Mouse (Mus musculus) embryonic facial prominence, embryonic 12.5 days (tissue): Measurements from ENCODE around the gene Dock1. TPM values are rescaled to one million over a fixed set of nuclear protein-coding genes. Genes with fewer than 3 reads are reported as not detected.

Experiments
- ATAC-seq: fragments of 200-750 bp; cut with Nextera tagmentation; 2 replicates; pipeline ENCODE4 v1.8.0; 2017; ENCODE audit not compliant: insufficient number of reproducible peaks, insufficient read depth, low FRiP score, low TSS enrichment
- H3K27ac ChIP-seq: fragments of 300-500 bp; sonication (generic); 2 replicates; pipeline ENCODE4 v1.5.1; 2016; ENCODE audit warnings: mild to moderate bottlenecking
- H3K27me3 ChIP-seq: fragments of 300-500 bp; sonication (generic); 2 replicates; pipeline ENCODE4 v1.6.1; 2016; ENCODE audit warnings: mild to moderate bottlenecking, moderate library complexity
- H3K36me3 ChIP-seq: fragments of 300-500 bp; sonication (generic); 2 replicates; pipeline ENCODE4 v1.6.1; 2016; ENCODE audit warnings: mild to moderate bottlenecking
- H3K4me1 ChIP-seq: fragments of 300-500 bp; sonication (generic); 2 replicates; pipeline ENCODE4 v1.6.1; 2016
- H3K4me2 ChIP-seq: fragments of 300-500 bp; sonication (generic); replicated peaks from 2 replicates; pipeline ENCODE4 v1.6.1; 2016; ENCODE audit warnings: mild to moderate bottlenecking, moderate library complexity
- H3K4me3 ChIP-seq: fragments of 300-500 bp; sonication (generic); 2 replicates; pipeline ENCODE4 v1.5.1; 2016; ENCODE audit warnings: mild to moderate bottlenecking
- H3K9ac ChIP-seq: fragments of 300-500 bp; sonication (generic); 2 replicates; pipeline ENCODE4 v1.6.1; 2016; ENCODE audit warnings: mild to moderate bottlenecking, moderate library complexity
- H3K9me3 ChIP-seq: fragments of 300-500 bp; sonication (generic); 2 replicates; pipeline ENCODE4 v1.6.1; 2016; ENCODE audit warnings: mild to moderate bottlenecking, moderate library complexity
- WGBS: fragments of 180-500 bp; shearing (Covaris S2); methylation state at CpG from one replicate; pipeline ENCODE4 v1.1.7; 2016; 5-methylcytosine and 5-hydroxymethylcytosine counted together
- polyA plus RNA-seq: library from polyadenylated mRNA; unstranded; fragments of >200 nt; fragmentation: Nextera tagmentation; extraction: Ambion mirVana; gene quantifications from 2 replicates; pipeline ENCODE4 v1.2.1, GENCODE M21; 2016

The Dock1 gene
- polyA plus RNA-seq: 50.5 and 53.1 TPM in 2 replicates

DNA sequence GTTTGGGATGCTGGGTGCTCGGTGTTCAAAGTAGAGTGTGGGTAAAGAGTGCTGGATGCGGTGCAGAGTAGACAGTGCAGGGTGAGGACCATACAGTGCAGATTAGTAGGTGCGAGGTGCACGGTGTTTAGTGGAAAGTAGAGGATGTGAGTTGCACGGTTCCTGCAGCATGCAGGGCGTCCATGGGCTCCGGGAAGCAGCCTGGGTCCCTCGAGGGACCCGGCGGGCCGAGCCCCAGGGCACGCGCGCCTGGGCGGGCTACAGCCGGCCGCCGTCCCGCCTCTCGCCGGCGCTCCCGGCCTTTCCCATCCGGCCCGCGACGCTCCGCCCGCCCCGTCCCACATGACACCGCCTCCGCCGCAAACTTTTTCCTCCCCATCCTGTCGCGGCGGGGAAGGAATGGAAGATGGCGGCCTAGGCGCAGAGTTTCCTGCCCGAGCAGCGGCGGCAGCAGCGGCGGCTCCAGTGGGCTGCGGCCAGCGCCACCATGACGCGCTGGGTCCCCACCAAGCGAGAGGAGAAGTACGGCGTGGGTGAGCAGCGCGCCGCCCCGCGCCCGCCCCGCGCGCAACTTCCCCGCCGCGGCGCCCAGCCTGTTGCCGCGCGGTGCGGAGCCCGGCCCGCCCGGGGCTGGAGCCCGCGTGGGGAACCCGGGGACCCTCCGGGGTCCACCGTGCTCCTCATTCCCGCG is at the start of gene Dock1:
TSS of gene Dock1 (plus strand) at position 343 of the 691 bp plus-strand sequence.
- H3K27ac ChIP-seq: peak within 1 kb of the TSS; percentile 95
- peak within 1 kb of the TSS; percentile 86 for H3K9ac ChIP-seq
- peak within 1 kb of the TSS; percentile 81 for H3K4me3 ChIP-seq
- peak within 1 kb of the TSS; percentile 72 for H3K4me2 ChIP-seq
- peak; percentile 87 for ATAC-seq
- H3K4me1 ChIP-seq: peaks cover 35% of the 10 kb centered on the region
- H3K27me3 ChIP-seq: no peaks in the 10 kb centered on the region
- no peaks in the 10 kb centered on the region for H3K36me3 ChIP-seq
- no peaks in the 10 kb centered on the region for H3K9me3 ChIP-seq
- WGBS: 1% methylated on average over 57 of the region's 77 CpGs

DNA sequence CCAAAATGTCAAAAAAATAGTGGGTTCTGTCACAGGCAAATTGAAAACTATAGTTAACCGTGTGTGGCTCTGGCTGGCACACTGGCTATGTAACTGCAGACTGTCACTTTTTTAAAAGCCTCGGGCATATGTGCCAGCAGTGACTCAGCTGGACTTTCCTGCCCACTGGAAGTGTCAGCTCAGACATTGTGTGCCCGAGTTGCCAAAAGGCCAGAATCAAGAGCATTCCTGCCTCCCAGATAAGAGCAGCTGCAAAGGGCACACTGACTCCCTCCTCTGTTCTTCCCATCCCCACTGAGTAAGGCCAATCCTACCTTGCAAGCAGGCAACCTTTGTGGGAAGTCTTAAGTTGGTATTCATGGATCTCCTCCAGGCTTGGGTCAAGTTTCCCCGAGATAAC is 42.5 kb upstream of the Dock1 start:
- no peak overlapping the region for H3K9ac ChIP-seq

DNA sequence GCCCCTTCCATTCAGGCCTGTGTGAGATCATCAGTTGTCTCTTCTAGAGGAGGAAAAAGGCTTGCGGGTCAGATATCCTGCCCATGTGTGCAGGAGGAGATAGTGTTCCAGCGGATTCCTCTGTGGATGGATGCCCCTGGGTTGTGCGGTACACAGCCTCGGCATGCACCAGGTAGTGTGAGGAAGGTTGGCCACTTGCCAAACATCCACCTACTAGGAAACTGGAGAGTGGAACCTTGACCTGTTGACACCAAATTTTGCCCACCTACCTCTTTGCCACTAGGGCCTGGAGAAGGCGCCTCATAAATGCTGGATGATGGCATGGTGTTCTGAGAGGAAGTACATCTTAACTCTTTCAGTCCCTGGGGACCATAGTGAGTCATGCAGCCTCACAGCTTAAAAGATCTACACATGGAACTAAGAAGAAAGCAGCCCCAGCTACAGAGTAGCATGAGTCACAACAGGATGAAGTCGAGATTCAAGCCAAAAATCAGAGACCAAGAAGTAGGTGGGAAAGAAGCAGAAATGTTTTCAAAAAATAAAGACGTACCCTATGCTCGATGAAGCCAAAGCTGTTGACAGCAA is 20.1 kb upstream of the Dock1 start:
- Histone ChIP-seq H3K9ac (no peak overlapping the region), H3K4me2 (no peak overlapping the region), H3K4me1 (no peaks in the 10 kb centered on the region), H3K4me3 (no peak overlapping the region), H3K36me3 (no peaks in the 10 kb centered on the region), H3K9me3 (no peaks in the 10 kb centered on the region), H3K27me3 (no peaks in the 10 kb centered on the region), H3K27ac (no peak overlapping the region)
- WGBS: 83% methylated on average over 8 of the region's 8 CpGs
- ATAC-seq: no peak

More for the DNA sequence above, 42.5 kb upstream of the Dock1 start:
- 83% methylated on average over 4 of the region's 4 CpGs for WGBS
- Histone ChIP-seq H3K36me3 (no peaks in the 10 kb centered on the region), H3K4me3 (no peak overlapping the region), H3K9me3 (no peaks in the 10 kb centered on the region), H3K4me2 (no peak overlapping the region), H3K27me3 (no peaks in the 10 kb centered on the region), H3K27ac (no peak overlapping the region), H3K4me1 (no peaks in the 10 kb centered on the region)
- ATAC-seq: no peak

DNA sequence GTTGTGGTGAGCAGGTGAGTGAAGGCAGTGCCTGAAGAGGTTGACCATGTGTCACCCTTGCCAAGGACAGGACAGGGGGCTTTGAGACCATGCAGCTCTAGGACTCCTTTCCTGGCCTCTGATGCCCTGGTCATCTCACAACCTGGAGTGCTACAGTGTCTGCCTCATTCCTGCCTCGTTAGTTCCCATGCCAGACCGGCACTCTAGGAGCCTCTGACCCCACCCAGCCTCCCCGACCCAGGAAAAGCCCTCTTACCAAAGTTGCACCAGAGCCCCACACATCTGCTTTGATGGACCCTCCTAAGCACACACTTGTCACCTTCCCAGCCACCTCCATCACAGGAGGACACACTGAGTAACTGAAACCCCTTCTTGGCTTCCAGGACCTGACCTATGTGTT is 19.4 kb upstream of the Dock1 start:
- 58% methylated on average over 3 of the region's 3 CpGs for WGBS
- Histone ChIP-seq H3K27me3 (no peaks in the 10 kb centered on the region), H3K4me2 (no peak overlapping the region), H3K27ac (no peak overlapping the region), H3K9ac (no peak overlapping the region), H3K4me3 (no peak overlapping the region), H3K4me1 (no peaks in the 10 kb centered on the region), H3K36me3 (no peaks in the 10 kb centered on the region), H3K9me3 (no peaks in the 10 kb centered on the region)
- ATAC-seq: no peak

- Histone ChIP-seq H3K27ac (no peak overlapping the region), H3K36me3 (no peaks in the 10 kb centered on the region), H3K9ac (no peak overlapping the region), H3K4me3 (no peak overlapping the region), H3K4me2 (no peak overlapping the region), H3K9me3 (0 out of 2 replicates have a peak, but pooled peaks cover 3% of the 10 kb centered on the region), H3K27me3 (no peaks in the 10 kb centered on the region), H3K4me1 (no peaks in the 10 kb centered on the region)
- no peak for ATAC-seq
- 16% methylated on average over 2 of the region's 2 CpGs for WGBS
These were observed 7.2 kb upstream of the Dock1 start for GRCm38 (mm10) chr7:134663241-134663640.

DNA sequence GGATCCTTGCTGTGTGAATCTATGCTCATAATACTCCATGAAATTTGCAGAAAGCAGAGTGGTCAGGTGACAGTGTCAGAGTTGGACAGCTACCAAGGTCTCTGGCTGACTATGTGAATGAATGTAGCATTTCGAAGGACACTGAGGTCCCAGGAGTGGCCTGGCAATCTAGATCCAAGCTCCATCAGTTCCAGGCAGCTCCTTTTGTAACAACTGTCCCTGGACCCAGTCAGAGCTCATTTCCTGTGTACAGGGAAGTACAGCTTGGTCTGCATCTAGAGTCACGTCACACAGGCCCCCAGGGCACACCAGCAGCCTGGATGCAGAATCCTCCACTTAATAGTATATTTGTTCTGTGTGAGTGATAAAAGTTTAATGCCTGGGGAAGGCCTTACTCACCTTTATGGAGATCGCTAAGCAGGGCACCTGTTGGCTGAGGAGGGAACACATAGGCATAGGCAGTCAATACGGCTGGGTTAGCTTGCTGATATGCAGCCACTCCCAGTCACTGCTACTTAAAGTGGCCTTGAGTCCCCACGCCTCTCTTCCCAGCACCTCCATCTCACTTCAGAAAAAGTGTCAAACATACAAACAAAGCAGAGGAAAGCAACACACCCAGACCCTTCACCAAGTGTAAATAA is 4.7 kb upstream of the Dock1 start:
- no peak overlapping the region for H3K27ac ChIP-seq
- H3K9ac ChIP-seq: no peak overlapping the region
- H3K27me3 ChIP-seq: no peaks in the 10 kb centered on the region
- no peak for ATAC-seq
- no peaks in the 10 kb centered on the region for H3K36me3 ChIP-seq
- H3K9me3 ChIP-seq: no peaks in the 10 kb centered on the region
- no peak overlapping the region for H3K4me3 ChIP-seq
- WGBS: 71% methylated on average over 5 of the region's 5 CpGs
- H3K4me1 ChIP-seq: peaks cover 4% of the 10 kb centered on the region; the same call in 1 of the 2 replicates
- H3K4me2 ChIP-seq: no peak overlapping the region

- 81% methylated on average over 4 of the region's 4 CpGs for WGBS
- H3K9me3 ChIP-seq: no peaks in the 10 kb centered on the region
- no peak overlapping the region for H3K9ac ChIP-seq
- H3K4me3 ChIP-seq: no peak overlapping the region
- no peak overlapping the region for H3K4me2 ChIP-seq
- H3K27me3 ChIP-seq: no peaks in the 10 kb centered on the region
- H3K4me1 ChIP-seq: peaks cover 12% of the 10 kb centered on the region; the same call in 1 of the 2 replicates
- ATAC-seq: no peak
- H3K36me3 ChIP-seq: no peaks in the 10 kb centered on the region
- no peak overlapping the region for H3K27ac ChIP-seq
These were observed 3.2 kb upstream of the Dock1 start for GRCm38 (mm10) chr7:134667271-134667702.

DNA sequence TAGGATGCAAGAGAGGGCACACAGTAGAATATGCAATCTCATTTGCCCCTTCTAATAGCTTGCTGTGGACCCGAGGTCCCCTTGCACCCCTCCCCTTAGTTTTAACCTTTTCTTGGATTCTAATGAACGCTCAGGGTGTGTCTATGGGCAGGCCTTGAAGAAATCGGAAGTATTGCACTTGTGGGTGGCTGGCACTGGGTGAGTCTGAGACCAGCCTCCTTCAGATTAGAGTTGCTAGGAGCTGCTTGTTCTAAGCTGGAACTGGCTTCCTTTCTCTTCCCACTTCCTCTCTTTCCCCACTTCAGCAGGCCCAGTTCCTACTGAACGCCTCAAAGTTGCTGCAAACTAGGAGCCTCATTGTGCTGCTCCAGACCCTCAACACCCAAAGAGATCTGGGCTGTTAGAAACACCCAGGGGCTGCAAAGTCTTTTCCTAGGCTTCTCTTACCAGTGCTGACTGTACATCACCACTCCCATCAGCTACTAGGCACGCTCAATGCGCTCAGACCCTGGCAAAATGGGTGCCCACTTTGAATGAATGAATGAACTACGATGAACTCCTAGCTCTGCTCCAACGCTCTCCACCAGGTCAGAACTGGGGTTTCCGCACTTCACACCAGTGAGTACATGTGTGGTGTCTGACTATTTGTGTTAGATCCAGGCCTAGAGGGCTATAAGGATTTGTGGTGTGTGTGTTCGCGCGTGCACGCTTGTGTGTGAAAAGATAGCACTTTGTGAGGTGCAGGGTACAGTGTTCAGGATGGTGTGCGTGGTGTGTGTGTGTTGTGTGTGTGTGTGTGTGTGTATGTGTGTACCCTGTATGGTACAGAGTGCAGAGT is 761 bp upstream of the Dock1 start:
- H3K4me3 ChIP-seq: peak overlapping the region; percentile 81
- H3K27me3 ChIP-seq: no peaks in the 10 kb centered on the region
- WGBS: 91% methylated on average over 14 of the region's 14 CpGs
- no peaks in the 10 kb centered on the region for H3K9me3 ChIP-seq
- H3K9ac ChIP-seq: peak overlapping the region; percentile 86
- H3K27ac ChIP-seq: peak overlapping the region; percentile 95
- H3K36me3 ChIP-seq: no peaks in the 10 kb centered on the region
- peak overlapping the region; percentile 72 for H3K4me2 ChIP-seq
- H3K4me1 ChIP-seq: peaks cover 30% of the 10 kb centered on the region
- ATAC-seq: no peak

DNA sequence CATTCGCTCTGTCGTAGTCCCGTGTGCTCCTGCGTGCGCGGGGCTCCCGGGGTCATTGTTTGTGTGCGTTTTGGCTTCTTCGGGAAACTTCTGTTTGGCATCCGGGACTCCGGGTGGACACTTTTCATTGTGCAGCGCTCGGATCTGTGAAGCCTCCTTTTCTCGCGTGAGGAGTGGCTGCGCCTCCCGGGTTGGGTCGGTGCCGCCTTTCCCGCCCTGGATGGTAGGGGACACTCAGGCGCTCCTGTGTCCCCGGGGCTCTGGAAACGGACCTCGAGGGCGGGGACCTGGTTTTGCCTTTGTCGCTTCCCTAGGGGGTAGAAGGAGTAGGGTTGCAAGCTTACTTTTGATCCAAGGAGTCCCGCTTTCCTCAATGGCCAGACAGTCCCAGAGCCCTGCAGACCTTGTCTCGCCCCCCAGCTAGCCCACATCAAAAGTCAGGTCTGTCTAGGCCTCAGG is 578 bp downstream of the Dock1 start:
- ATAC-seq: no peak; the same call in 1 of the 2 replicates
- no peaks in the 10 kb centered on the region for H3K27me3 ChIP-seq
- 0% methylated on average over 28 of the region's 28 CpGs for WGBS
- no peaks in the 10 kb centered on the region for H3K9me3 ChIP-seq
- peak overlapping the region; percentile 81 for H3K4me3 ChIP-seq
- no peaks in the 10 kb centered on the region for H3K36me3 ChIP-seq
- peaks cover 37% of the 10 kb centered on the region for H3K4me1 ChIP-seq
- peak overlapping the region; percentile 86 for H3K9ac ChIP-seq
- H3K27ac ChIP-seq: peak overlapping the region; percentile 95
- H3K4me2 ChIP-seq: peak overlapping the region; percentile 72

GRCm38 (mm10) chr7:134671467-134671901 is 1.0 kb downstream of the Dock1 start:
- H3K4me1 ChIP-seq: peaks cover 40% of the 10 kb centered on the region
- no peaks in the 10 kb centered on the region for H3K36me3 ChIP-seq
- H3K9me3 ChIP-seq: no peaks in the 10 kb centered on the region
- peak overlapping the region; percentile 86 for H3K9ac ChIP-seq
- ATAC-seq: no peak
- peak overlapping the region; percentile 95 for H3K27ac ChIP-seq
- WGBS: 10% methylated on average over 7 of the region's 7 CpGs
- peak overlapping the region; percentile 81 for H3K4me3 ChIP-seq
- peak overlapping the region; percentile 72 for H3K4me2 ChIP-seq
- H3K27me3 ChIP-seq: no peaks in the 10 kb centered on the region

GRCm38 (mm10) chr7:134673135-134673534 is 2.7 kb downstream of the Dock1 start:
- H3K27me3 ChIP-seq: no peaks in the 10 kb centered on the region
- 80% methylated on average over 5 of the region's 5 CpGs for WGBS
- no peaks in the 10 kb centered on the region for H3K9me3 ChIP-seq
- H3K36me3 ChIP-seq: 0 out of 2 replicates have a peak, but pooled peaks cover 6% of the 10 kb centered on the region
- H3K4me1 ChIP-seq: peaks cover 48% of the 10 kb centered on the region
- H3K9ac ChIP-seq: no peak overlapping the region
- H3K4me3 ChIP-seq: no peak overlapping the region
- H3K27ac ChIP-seq: no peak overlapping the region
- 0 out of 2 replicates have a peak overlapping the region, but pooled peaks have one; percentile 72 for H3K4me2 ChIP-seq
- no peak for ATAC-seq
